Mouse (Mus musculus): Measurements from ENCODE around the gene Ccdc36. TPM values are rescaled to one million over a fixed set of nuclear protein-coding genes. Genes with fewer than 3 reads are reported as not detected.

Gene Ccdc36
- polyA plus RNA-seq, 1 experiment from 2014 or later: 2.9 TPM

DNA sequence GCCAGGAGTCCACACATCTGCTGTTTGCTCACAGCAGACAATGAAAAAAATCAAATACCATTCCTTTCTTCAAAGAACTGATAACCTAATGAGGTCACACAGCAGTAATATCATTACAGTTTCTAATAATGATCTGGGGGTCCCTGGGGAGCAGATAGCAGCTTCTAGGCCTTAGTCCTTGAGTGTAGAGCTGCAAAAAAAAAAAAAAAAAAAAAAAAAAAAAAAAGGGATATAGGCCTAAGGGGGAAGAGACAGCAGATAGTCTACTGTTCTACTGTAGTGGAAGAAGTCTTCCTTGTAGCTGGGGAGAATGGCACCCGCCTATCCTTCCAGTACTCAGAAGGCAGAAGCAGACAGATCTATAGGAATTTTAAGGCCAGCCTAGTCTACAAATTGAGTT is 32.9 kb downstream of the Ccdc36 start:
- Histone ChIP-seq H3K9ac (ENCODE audit: low read depth, low read length) (no peak overlapping the region), H3K9me3 (ENCODE audit: control insufficient read depth, low read length) (no peaks in the 10 kb centered on the region), H3K27ac (ENCODE audit: low read depth, low read length) (no peak overlapping the region), H3K27me3 (ENCODE audit: control insufficient read depth, insufficient read depth, low read length) (no peaks in the 10 kb centered on the region), H3K4me1 (ENCODE audit: control insufficient read depth, insufficient read depth, low read length) (no peaks in the 10 kb centered on the region), H3K4me2 (replicated peaks; ENCODE audit: low read depth, low read length) (no peak overlapping the region), H3K36me3 (ENCODE audit: control insufficient read depth, insufficient read depth, low read length) (peaks cover 26% of the 10 kb centered on the region), H3K4me3 (ENCODE audit: low read length) (no peak overlapping the region)
- ATAC-seq (ENCODE audit: low FRiP score, low TSS enrichment): no peak
- WGBS: 93% methylated on average over 1 of the region's 1 CpGs

DNA sequence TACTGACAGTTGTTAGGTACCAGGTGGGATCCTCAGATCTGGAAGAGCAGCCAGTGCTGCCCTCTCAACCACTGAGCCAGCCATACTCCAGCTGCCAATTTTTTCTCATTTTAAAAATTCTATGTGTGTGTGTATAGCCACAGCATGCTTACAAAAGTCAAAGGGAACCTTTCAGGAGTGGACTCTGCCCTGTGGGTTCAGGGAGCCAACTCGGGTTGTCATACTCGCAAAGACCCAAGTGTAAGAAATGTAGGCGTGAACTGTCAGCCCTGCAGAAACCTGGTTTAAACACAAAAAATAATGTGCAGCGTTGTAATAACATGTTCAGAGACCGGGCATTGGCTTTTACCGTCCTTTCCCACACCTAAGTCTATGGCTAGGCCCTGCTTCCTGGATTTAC is 34.1 kb downstream of the Ccdc36 start:
- peaks cover 37% of the 10 kb centered on the region for H3K36me3 ChIP-seq (ENCODE audit: control insufficient read depth, insufficient read depth, low read length)
- no peaks in the 10 kb centered on the region for H3K9me3 ChIP-seq (ENCODE audit: control insufficient read depth, low read length)
- H3K4me2 ChIP-seq (replicated peaks; ENCODE audit: low read depth, low read length): no peak overlapping the region
- no peak overlapping the region for H3K27ac ChIP-seq (ENCODE audit: low read depth, low read length)
- H3K4me1 ChIP-seq (ENCODE audit: control insufficient read depth, insufficient read depth, low read length): no peaks in the 10 kb centered on the region
- H3K27me3 ChIP-seq (ENCODE audit: control insufficient read depth, insufficient read depth, low read length): no peaks in the 10 kb centered on the region
- ATAC-seq (ENCODE audit: low FRiP score, low TSS enrichment): no peak
- WGBS: 96% methylated on average over 6 of the region's 6 CpGs
- no peak overlapping the region for H3K9ac ChIP-seq (ENCODE audit: low read depth, low read length)
- no peak overlapping the region for H3K4me3 ChIP-seq (ENCODE audit: low read length)

DNA sequence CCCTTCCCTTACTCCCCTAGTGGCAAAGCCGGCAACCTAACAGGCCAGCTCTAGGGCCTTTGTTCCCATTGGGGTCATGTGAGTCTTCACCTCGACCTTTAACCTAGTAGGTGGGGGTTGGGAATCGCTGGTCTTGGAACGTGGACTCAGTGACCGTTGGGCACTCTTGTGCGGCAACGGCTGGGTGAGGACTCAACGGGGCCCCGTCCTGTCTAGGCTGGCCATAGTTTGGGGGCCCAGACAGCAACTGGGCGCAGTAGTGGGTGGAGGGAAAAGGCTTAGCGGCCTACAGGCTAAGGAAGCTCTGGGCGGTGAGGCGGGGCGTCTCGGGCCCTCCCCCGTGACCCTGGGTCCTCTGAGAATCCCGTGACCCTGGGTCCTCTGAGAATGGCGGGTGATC is 35.6 kb downstream of the Ccdc36 start, which contains the start of gene 1700102P08Rik:
Gene 1700102P08Rik, plus strand, starts transcription at position 130 of the 400 bp plus-strand sequence.
- WGBS: 71% methylated on average over 18 of the region's 18 CpGs

DNA sequence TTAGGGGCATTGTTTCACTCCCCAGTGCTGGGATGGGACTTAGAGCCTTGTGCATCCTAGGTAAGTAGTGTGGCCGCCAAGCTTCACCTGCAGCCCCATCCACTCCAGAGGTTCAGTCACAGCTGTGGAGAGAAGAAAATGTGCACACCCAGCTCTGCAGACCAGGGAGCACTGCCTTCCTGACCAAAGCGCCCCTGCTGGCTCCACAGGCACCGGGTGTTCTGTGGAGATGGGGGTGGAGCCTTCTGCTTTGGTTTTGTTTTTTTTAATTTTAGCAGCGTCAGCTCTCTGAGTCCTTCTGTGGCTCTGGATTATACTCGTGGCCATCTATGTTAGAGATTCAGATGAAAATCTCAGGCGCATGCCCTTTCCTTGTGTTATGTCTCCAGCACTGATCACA is 39.1 kb downstream of the Ccdc36 start:
- Histone ChIP-seq H3K4me1 (ENCODE audit: control insufficient read depth, insufficient read depth, low read length) (no peaks in the 10 kb centered on the region), H3K4me2 (replicated peaks; ENCODE audit: low read depth, low read length) (no peak overlapping the region), H3K9ac (ENCODE audit: low read depth, low read length) (no peak overlapping the region), H3K9me3 (ENCODE audit: control insufficient read depth, low read length) (no peaks in the 10 kb centered on the region), H3K27me3 (ENCODE audit: control insufficient read depth, insufficient read depth, low read length) (no peaks in the 10 kb centered on the region), H3K27ac (ENCODE audit: low read depth, low read length) (no peak overlapping the region), H3K36me3 (ENCODE audit: control insufficient read depth, insufficient read depth, low read length) (peaks cover 81% of the 10 kb centered on the region), H3K4me3 (ENCODE audit: low read length) (no peak overlapping the region)
- 83% methylated on average over 6 of the region's 6 CpGs for WGBS
- no peak for ATAC-seq (ENCODE audit: low FRiP score, low TSS enrichment)

More for the DNA sequence above, 35.6 kb downstream of the Ccdc36 start, which contains the start of gene 1700102P08Rik:
- no peak within 1 kb of the TSS for H3K9ac ChIP-seq (ENCODE audit: low read depth, low read length)
- H3K4me3 ChIP-seq (ENCODE audit: low read length): no peak within 1 kb of the TSS
- H3K9me3 ChIP-seq (ENCODE audit: control insufficient read depth, low read length): no peaks in the 10 kb centered on the region
- H3K4me1 ChIP-seq (ENCODE audit: control insufficient read depth, insufficient read depth, low read length): no peaks in the 10 kb centered on the region
- no peak within 1 kb of the TSS for H3K27ac ChIP-seq (ENCODE audit: low read depth, low read length)
- H3K27me3 ChIP-seq (ENCODE audit: control insufficient read depth, insufficient read depth, low read length): no peaks in the 10 kb centered on the region
- ATAC-seq (ENCODE audit: low FRiP score, low TSS enrichment): peak; percentile 46; the same call in 1 of the 2 replicates
- no peak within 1 kb of the TSS for H3K4me2 ChIP-seq (replicated peaks; ENCODE audit: low read depth, low read length)
- H3K36me3 ChIP-seq (ENCODE audit: control insufficient read depth, insufficient read depth, low read length): peaks cover 52% of the 10 kb centered on the region

DNA sequence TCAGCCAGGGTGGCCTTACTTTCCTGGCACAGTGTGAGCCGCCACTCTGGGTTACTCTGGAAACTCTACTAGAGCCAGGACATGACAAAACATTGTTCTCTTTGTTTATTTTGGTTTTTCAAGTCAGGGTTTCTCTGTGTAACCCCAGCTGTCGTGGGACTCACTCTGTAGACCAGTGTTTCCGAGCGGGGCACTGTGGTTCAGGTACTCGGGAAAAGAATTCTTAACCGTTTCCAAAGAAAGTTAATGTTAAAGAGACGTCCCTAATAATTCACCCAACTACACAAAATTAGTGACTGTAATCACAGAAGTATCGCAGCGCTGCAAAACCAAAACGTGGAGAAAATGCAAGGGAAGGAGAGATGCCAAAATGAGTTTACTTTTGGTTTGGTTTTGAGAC is 39.7 kb downstream of the Ccdc36 start:
- ATAC-seq (ENCODE audit: low FRiP score, low TSS enrichment): no peak
- H3K4me2 ChIP-seq (replicated peaks; ENCODE audit: low read depth, low read length): no peak overlapping the region
- H3K4me3 ChIP-seq (ENCODE audit: low read length): no peak overlapping the region
- H3K9ac ChIP-seq (ENCODE audit: low read depth, low read length): no peak overlapping the region
- no peaks in the 10 kb centered on the region for H3K9me3 ChIP-seq (ENCODE audit: control insufficient read depth, low read length)
- peaks cover 87% of the 10 kb centered on the region for H3K36me3 ChIP-seq (ENCODE audit: control insufficient read depth, insufficient read depth, low read length)
- 93% methylated on average over 10 of the region's 10 CpGs for WGBS
- no peaks in the 10 kb centered on the region for H3K4me1 ChIP-seq (ENCODE audit: control insufficient read depth, insufficient read depth, low read length)
- H3K27ac ChIP-seq (ENCODE audit: low read depth, low read length): no peak overlapping the region
- no peaks in the 10 kb centered on the region for H3K27me3 ChIP-seq (ENCODE audit: control insufficient read depth, insufficient read depth, low read length)

DNA sequence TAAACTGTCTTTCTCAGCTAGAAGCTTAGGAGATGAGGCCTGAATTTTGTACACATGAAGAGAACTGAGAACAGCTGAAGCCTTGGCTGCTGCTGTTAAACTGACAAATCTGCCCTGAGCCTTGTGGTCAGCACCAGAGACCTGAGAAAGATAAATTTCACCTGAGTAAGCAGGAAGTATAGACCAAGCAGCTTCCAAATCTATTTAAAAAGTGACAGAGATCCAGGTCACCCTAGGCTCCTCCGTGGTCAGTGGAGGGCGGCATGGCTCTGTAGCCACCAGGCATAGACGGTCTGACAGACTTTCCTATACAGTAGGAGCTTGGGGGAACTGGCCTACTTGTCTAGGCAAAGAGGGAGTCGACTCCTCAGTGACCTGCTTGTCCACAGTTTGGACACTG is 41.5 kb downstream of the Ccdc36 start:
- WGBS: 86% methylated on average over 4 of the region's 4 CpGs
- Histone ChIP-seq H3K4me1 (ENCODE audit: control insufficient read depth, insufficient read depth, low read length) (no peaks in the 10 kb centered on the region), H3K9me3 (ENCODE audit: control insufficient read depth, low read length) (no peaks in the 10 kb centered on the region), H3K27me3 (ENCODE audit: control insufficient read depth, insufficient read depth, low read length) (no peaks in the 10 kb centered on the region), H3K9ac (ENCODE audit: low read depth, low read length) (no peak overlapping the region), H3K27ac (ENCODE audit: low read depth, low read length) (no peak overlapping the region), H3K4me3 (ENCODE audit: low read length) (no peak overlapping the region), H3K4me2 (replicated peaks; ENCODE audit: low read depth, low read length) (no peak overlapping the region), H3K36me3 (ENCODE audit: control insufficient read depth, insufficient read depth, low read length) (peaks cover 88% of the 10 kb centered on the region)
- no peak for ATAC-seq (ENCODE audit: low FRiP score, low TSS enrichment)

DNA sequence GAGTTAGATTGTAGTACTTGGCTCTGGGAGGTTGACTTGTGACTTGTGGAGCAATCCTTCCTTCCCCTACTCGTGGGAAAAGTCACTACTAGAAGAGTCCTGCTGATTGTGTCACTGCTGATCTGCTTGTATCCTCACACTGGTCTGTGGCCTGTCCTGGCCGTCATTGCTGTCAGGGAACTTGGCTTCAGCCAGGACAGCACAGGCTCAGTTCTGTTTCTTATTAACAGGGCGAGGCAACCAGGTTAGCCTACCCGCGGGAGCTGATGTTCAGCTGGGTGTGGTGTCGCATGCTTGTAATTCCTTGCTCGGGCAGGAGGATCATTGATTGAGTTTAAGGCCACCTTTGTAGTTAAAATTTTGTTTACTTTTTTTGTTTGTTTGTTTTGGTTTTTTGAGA is 43.3 kb downstream of the Ccdc36 start:
- Histone ChIP-seq H3K9ac (ENCODE audit: low read depth, low read length) (no peak overlapping the region), H3K4me2 (replicated peaks; ENCODE audit: low read depth, low read length) (no peak overlapping the region), H3K4me1 (ENCODE audit: control insufficient read depth, insufficient read depth, low read length) (no peaks in the 10 kb centered on the region), H3K36me3 (ENCODE audit: control insufficient read depth, insufficient read depth, low read length) (peaks cover 90% of the 10 kb centered on the region), H3K9me3 (ENCODE audit: control insufficient read depth, low read length) (no peaks in the 10 kb centered on the region), H3K27me3 (ENCODE audit: control insufficient read depth, insufficient read depth, low read length) (no peaks in the 10 kb centered on the region), H3K4me3 (ENCODE audit: low read length) (no peak overlapping the region), H3K27ac (ENCODE audit: low read depth, low read length) (no peak overlapping the region)
- ATAC-seq (ENCODE audit: low FRiP score, low TSS enrichment): no peak
- 84% methylated on average over 7 of the region's 7 CpGs for WGBS

DNA sequence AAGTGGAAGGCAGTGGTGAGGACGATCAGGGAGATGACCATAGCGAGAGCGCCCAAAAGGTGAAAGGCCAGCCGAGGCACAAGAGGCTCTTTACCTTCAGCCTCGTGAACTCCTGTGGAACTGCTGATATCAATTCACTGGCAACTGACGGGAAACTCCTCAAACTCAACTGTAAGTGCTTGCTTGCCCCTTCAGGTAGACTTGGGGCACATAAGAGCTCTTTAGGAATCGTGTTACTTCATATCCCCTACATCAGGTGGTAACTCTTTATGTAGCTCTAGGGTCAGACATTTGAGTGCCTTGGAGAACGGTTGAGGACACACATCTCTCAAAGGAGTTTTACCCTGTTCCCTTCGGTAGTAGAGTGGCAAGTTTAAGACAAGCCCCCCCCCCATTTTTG is 46.9 kb downstream of the Ccdc36 start:
- no peaks in the 10 kb centered on the region for H3K9me3 ChIP-seq (ENCODE audit: control insufficient read depth, low read length)
- no peak overlapping the region for H3K4me2 ChIP-seq (replicated peaks; ENCODE audit: low read depth, low read length)
- no peaks in the 10 kb centered on the region for H3K27me3 ChIP-seq (ENCODE audit: control insufficient read depth, insufficient read depth, low read length)
- no peak for ATAC-seq (ENCODE audit: low FRiP score, low TSS enrichment)
- H3K36me3 ChIP-seq (ENCODE audit: control insufficient read depth, insufficient read depth, low read length): peaks cover 89% of the 10 kb centered on the region
- H3K4me3 ChIP-seq (ENCODE audit: low read length): no peak overlapping the region
- H3K27ac ChIP-seq (ENCODE audit: low read depth, low read length): no peak overlapping the region
- 95% methylated on average over 9 of the region's 9 CpGs for WGBS
- H3K4me1 ChIP-seq (ENCODE audit: control insufficient read depth, insufficient read depth, low read length): no peaks in the 10 kb centered on the region
- no peak overlapping the region for H3K9ac ChIP-seq (ENCODE audit: low read depth, low read length)

DNA sequence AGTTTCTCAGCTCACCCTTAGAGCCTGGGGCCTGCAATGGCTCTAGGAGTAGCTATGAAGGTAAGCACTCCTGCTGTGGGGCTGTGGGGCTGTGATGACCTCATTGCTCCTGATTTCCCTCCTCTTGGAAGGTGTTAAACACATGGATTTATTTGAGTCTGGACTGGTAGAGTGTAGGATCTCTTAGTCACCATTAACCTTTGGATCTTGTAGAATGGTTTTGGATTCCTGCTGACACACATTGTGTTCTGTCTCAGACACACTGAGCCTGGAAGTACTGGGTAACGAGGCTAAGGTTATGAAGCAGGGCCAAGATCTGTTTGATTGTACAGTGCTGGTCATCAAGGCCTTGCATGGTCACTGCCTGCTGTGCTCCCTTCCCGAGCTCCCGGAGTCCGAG is 49.0 kb downstream of the Ccdc36 start:
- WGBS: 92% methylated on average over 4 of the region's 4 CpGs
- Histone ChIP-seq H3K36me3 (ENCODE audit: control insufficient read depth, insufficient read depth, low read length) (peaks cover 89% of the 10 kb centered on the region), H3K4me1 (ENCODE audit: control insufficient read depth, insufficient read depth, low read length) (no peaks in the 10 kb centered on the region), H3K27me3 (ENCODE audit: control insufficient read depth, insufficient read depth, low read length) (no peaks in the 10 kb centered on the region), H3K27ac (ENCODE audit: low read depth, low read length) (no peak overlapping the region), H3K9ac (ENCODE audit: low read depth, low read length) (no peak overlapping the region), H3K4me2 (replicated peaks; ENCODE audit: low read depth, low read length) (no peak overlapping the region), H3K9me3 (ENCODE audit: control insufficient read depth, low read length) (no peaks in the 10 kb centered on the region), H3K4me3 (ENCODE audit: low read length) (no peak overlapping the region)
- ATAC-seq (ENCODE audit: low FRiP score, low TSS enrichment): no peak

Measured in kidney, embryonic 14.5 days (tissue).